Mouse (Mus musculus) embryonic facial prominence, embryonic 14.5 days (tissue): ENCODE data around the gene Nat8f2. TPM values are rescaled to one million over a fixed set of nuclear protein-coding genes. Genes with fewer than 3 reads are reported as not detected.

ENCODE experiments used
- ATAC-seq: fragments of 200-750 bp; cut with Nextera tagmentation; 2 replicates; pipeline ENCODE4 v1.8.0; 2017; ENCODE audit warnings: low read depth, moderate number of reproducible peaks, moderate TSS enrichment
- DNase-seq: peaks from one replicate; pipeline ENCODE4 v3.0.0-alpha.2; 2015; ENCODE audit warnings: low spot score
- H3K27ac ChIP-seq: fragments of 300-500 bp; sonication (generic); replicated peaks from 2 replicates; pipeline ENCODE4 v1.5.1; 2014; ENCODE audit warnings: low read depth, mild to moderate bottlenecking, low read length, moderate library complexity
- H3K27me3 ChIP-seq: fragments of 300-500 bp; sonication (generic); replicated peaks from 2 replicates; pipeline ENCODE4 v1.6.1; 2014; ENCODE audit warnings: low read length; ENCODE audit not compliant: control insufficient read depth, insufficient read depth
- H3K36me3 ChIP-seq: fragments of 300-500 bp; sonication (generic); 2 replicates; pipeline ENCODE4 v1.6.1; 2014; ENCODE audit warnings: low read length, mixed read lengths; ENCODE audit not compliant: control insufficient read depth, insufficient read depth
- H3K4me1 ChIP-seq: fragments of 300-500 bp; sonication (generic); 2 replicates; pipeline ENCODE4 v1.6.1; 2014; ENCODE audit warnings: antibody characterized with exemption, low read length; ENCODE audit not compliant: control insufficient read depth, insufficient read depth
- H3K4me2 ChIP-seq: fragments of 300-500 bp; sonication (generic); 2 replicates; pipeline ENCODE4 v1.6.1; 2014; ENCODE audit warnings: low read depth, mild to moderate bottlenecking, low read length, moderate library complexity, mixed read lengths
- H3K4me3 ChIP-seq: fragments of 300-500 bp; sonication (generic); 2 replicates; pipeline ENCODE4 v1.5.1; 2014; ENCODE audit warnings: low read depth, mild to moderate bottlenecking, low read length
- H3K9ac ChIP-seq: fragments of 300-500 bp; sonication (generic); 2 replicates; pipeline ENCODE4 v1.6.1; 2014; ENCODE audit warnings: low read depth, mild to moderate bottlenecking, low read length, moderate library complexity, mixed read lengths
- H3K9me3 ChIP-seq: fragments of 300-500 bp; sonication (generic); 2 replicates; pipeline ENCODE4 v1.6.1; 2016; ENCODE audit warnings: low read length; ENCODE audit not compliant: control insufficient read depth
- WGBS: fragments of 180-500 bp; shearing (Covaris S2); extraction: QIAGEN DNeasy Blood & Tissue Kit; methylation state at CpG from one replicate; pipeline ENCODE4 v1.1.7; 2014; 5-methylcytosine and 5-hydroxymethylcytosine counted together
- polyA plus RNA-seq: library from polyadenylated mRNA; unstranded; fragments of >200 nt; fragmentation: Nextera tagmentation; extraction: Ambion mirVana; gene quantifications from 2 replicates; pipeline ENCODE4 v1.2.1, GENCODE M21; 2014

The Nat8f2 gene
- polyA plus RNA-seq, 1 experiment from 2014 or later, result not detected

DNA sequence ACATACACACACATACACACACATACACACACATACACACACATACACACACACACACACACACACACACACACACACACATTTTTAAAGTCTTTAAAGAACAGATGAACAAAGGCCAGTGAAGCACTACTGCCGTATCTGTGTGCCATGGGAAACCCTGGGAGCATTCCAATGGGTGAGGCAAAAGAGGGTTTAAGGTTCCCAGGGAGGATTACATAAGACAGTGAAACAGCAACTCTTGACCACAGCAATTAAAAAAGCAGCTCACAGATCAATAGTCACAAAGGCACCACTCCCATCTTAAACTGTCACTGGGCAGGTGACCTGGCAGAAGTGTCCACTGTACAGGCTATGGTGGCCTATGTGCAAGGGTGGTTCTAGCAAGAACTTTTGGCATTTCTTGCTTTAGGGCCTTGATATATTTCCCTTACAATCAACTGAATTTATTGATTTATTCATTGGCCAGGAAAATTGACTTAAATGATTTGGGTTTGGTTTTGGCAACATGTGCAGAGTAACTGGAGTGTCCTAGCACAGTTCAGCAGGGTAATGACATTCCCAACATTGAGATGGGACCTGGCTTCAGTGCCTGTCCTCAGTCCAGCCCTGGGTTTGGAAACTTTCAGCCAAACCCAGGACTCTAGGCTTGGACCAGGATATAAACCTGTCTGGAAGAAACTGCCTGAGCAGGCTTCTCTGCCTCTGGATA lies 45.4 kb downstream of the Nat8f2 start:
- no peaks in the 10 kb centered on the region for H3K9me3 ChIP-seq
- no peak overlapping the region for H3K9ac ChIP-seq
- no peaks in the 10 kb centered on the region for H3K4me1 ChIP-seq
- H3K4me2 ChIP-seq, result no peak overlapping the region
- H3K36me3 ChIP-seq, result no peaks in the 10 kb centered on the region
- DNase-seq (no peak), ATAC-seq (no peak)
- WGBS, result 89% methylated on average over 1 of the region's 1 CpGs
- no peaks in the 10 kb centered on the region for H3K27me3 ChIP-seq
- no peak overlapping the region for H3K27ac ChIP-seq
- no peak overlapping the region for H3K4me3 ChIP-seq

DNA sequence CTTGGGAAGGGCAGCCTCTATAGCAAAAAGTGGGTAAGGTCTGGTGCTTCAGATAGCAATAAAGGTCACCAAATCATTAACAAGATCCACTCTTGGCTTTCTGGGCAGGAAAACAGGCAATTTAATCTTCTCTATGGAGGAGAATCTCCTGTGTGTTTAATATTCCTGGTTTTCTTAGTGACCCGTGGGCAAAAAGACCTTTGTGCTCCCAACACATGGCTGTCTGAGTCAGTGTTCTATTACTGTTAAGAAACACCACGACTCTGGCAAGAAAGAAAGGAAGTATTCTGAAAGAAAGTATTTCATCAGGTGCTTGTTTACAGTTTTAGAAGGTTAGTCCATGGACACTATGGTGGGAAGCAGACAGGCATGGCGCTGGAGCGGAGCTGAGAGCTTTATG lies 46.7 kb downstream of the Nat8f2 start:
- no peak overlapping the region for H3K4me3 ChIP-seq
- H3K27me3 ChIP-seq, result no peaks in the 10 kb centered on the region
- no peaks in the 10 kb centered on the region for H3K9me3 ChIP-seq
- WGBS, result 85% methylated on average over 4 of the region's 4 CpGs
- DNase-seq (no peak), ATAC-seq (no peak)
- H3K4me1 ChIP-seq, result no peaks in the 10 kb centered on the region
- no peak overlapping the region for H3K4me2 ChIP-seq
- no peaks in the 10 kb centered on the region for H3K36me3 ChIP-seq
- no peak overlapping the region for H3K27ac ChIP-seq
- no peak overlapping the region for H3K9ac ChIP-seq

DNA sequence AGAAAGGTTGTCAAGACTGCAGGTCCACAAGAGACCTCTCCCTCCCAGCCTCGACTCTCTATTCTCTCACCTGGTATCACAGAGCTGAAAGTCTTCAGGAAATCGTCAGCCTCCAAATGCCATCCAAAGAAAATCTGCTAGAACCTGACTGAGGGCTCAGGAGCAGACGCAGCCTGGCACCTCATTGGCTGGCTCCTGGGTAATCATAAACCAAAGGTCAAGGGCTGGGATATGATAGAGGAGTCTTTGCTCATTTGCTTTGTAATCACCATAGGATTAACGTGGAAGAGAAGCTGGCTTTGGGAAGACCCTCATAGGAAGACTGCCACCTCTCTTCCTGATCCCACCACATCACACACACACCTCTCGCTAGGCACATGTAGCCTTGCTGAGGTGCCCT lies 48.1 kb downstream of the Nat8f2 start, which contains the start of the genes Nat8f6 and Nat8f5:
Nat8f6 (minus strand) TSS at position 118 of the 400 bp plus-strand sequence.
Nat8f5 (minus strand) TSS at position 136 of the 400 bp plus-strand sequence.
- no peak for ATAC-seq
- 94% methylated on average over 5 of the region's 5 CpGs for WGBS
- H3K36me3 ChIP-seq, result no peaks in the 10 kb centered on the region
- no peak within 1 kb of the TSS for H3K27ac ChIP-seq
- H3K9ac ChIP-seq, result no peak within 1 kb of the TSS
- H3K4me3 ChIP-seq, result no peak within 1 kb of the TSS
- H3K4me2 ChIP-seq, result no peak within 1 kb of the TSS
- H3K4me1 ChIP-seq, result no peaks in the 10 kb centered on the region
- no peaks in the 10 kb centered on the region for H3K27me3 ChIP-seq
- no peaks in the 10 kb centered on the region for H3K9me3 ChIP-seq
- DNase-seq, result no peak

DNA sequence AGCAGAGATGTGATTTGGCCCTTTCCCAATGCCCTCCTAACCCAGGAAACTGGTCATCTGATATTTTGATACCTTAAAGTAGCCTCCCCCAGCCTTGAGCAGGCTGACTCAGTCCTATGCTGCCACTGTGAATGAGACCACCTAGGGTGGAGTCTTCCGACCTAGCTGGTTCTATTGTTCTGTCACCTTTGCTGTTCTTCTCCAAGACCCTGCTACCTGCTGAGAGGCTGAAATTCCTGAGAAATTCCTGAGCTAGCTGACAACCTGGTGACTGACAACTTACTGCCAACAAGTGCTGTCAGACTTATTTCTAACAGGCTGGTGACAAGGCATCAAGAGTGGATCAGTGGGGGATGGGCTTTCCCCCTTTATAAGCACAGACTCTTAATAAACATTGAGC lies 50.6 kb downstream of the Nat8f2 start:
- Histone ChIP-seq H3K27ac (no peak overlapping the region), H3K4me2 (no peak overlapping the region), H3K4me1 (no peaks in the 10 kb centered on the region), H3K9ac (no peak overlapping the region), H3K36me3 (no peaks in the 10 kb centered on the region), H3K9me3 (no peaks in the 10 kb centered on the region), H3K4me3 (no peak overlapping the region), H3K27me3 (no peaks in the 10 kb centered on the region)
- ATAC-seq (no peak), DNase-seq (no peak)
- 43% methylated on average over 1 of the region's 1 CpGs for WGBS

Other genes with a start within 250 kb of the Nat8f2 start
- gene Nat8f7, start 156.0 kb downstream of the Nat8f2 start, polyA plus RNA-seq, result not detected in 2 replicates
- gene Nat8f3, start 103.4 kb downstream of the Nat8f2 start, polyA plus RNA-seq, result 0.17 TPM in 1 of 2 replicates, not detected in the other
- not detected in 2 replicates for gene Nat8f6, start 48.2 kb downstream of the Nat8f2 start, polyA plus RNA-seq
- gene Nat8f5, start 48.2 kb downstream of the Nat8f2 start, polyA plus RNA-seq, result 0.21 TPM in 1 of 2 replicates, not detected in the other
- not detected in 2 replicates for gene Nat8, start 37.1 kb downstream of the Nat8f2 start, polyA plus RNA-seq
- gene Nat8f4, start 35.7 kb upstream of the Nat8f2 start, polyA plus RNA-seq, result 2.4 TPM in 2 replicates
- gene Tprkb, start 42.7 kb upstream of the Nat8f2 start, polyA plus RNA-seq, result 23.7 and 24.1 TPM in 2 replicates
- gene Nat8f1, start 46.5 kb upstream of the Nat8f2 start, polyA plus RNA-seq, result 4.2 and 5.3 TPM in 2 replicates
- gene Dusp11, start 92.5 kb upstream of the Nat8f2 start, polyA plus RNA-seq, result 53.4 and 54.6 TPM in 2 replicates
- gene Figla, start 147.0 kb upstream of the Nat8f2 start, polyA plus RNA-seq, result not detected in 2 replicates
- gene Add2, start 159.5 kb upstream of the Nat8f2 start, polyA plus RNA-seq, result 6.7 and 7.6 TPM in 2 replicates